ENCODE assay signal across 30 mouse cellular contexts in the genomic region with DNA sequence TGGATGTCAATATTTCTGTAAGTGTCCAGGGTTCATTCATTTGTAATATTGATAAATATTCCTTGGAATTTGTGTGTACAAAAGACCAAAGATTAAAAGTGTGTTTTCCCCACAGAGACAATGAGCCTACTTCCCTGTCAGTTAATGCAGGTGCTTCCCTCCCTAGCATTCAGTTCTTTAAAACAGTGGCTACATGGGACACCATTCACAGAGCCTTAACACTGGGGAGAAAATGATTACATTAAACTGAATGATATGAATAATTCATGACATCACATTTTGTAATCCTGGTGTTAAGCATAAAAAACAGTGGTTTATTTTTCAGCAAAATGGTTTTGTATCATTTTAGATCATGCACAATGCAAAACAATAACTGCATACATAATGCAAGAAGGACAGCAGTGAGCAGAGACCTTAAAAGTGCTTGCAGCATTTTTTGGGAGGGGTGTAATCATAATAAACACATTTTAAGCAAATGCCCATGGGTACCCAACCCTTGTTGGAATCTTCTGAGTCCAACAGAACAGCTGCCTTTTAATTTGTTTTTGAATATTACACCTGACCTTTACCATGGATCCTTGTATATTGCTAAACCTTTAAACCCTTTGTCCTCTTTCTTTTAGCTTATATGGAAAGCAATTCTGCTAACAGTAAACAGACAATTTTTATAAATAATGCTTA.
DNase-seq lines count a peak whose midpoint lies in the region; ATAC-seq lines count a peak whose summit lies in the region.
"Had no signal": no experiment of that assay in that cellular context is flagged by ENCODE, and none has a peak within 500 bp of the region (broad histone marks: within the 10 kb centered on the region; RNA-seq: fewer than 3 reads in every experiment).

No protein-coding gene starts in this region.

- H3K36me3 ChIP-seq in hindbrain, embryonic 11.5 days (ENCODE audit: control insufficient read depth, insufficient read depth, low read length): no peaks in the 10 kb centered on the region
- no peaks in the 10 kb centered on the region for H3K36me3 ChIP-seq in hindbrain, embryonic 16.5 days (ENCODE audit: control insufficient read depth, insufficient read depth, low read length)
- no peaks in the 10 kb centered on the region for H3K36me3 ChIP-seq in neural tube, embryonic 14.5 days (ENCODE audit: control insufficient read depth, insufficient read depth, low read length)
- no peaks in the 10 kb centered on the region for H3K36me3 ChIP-seq in neural tube, embryonic 15.5 days
- no peaks in the 10 kb centered on the region for H3K36me3 ChIP-seq in midbrain, embryonic 14.5 days (ENCODE audit: control insufficient read depth, insufficient read depth, low read length)
- H3K36me3 ChIP-seq: heart, embryonic 12.5 days; kidney, embryonic 15.5 days; limb, embryonic 12.5 days; liver, embryonic 15.5 days had no signal

- DNase-seq in hindbrain, embryonic 11.5 days (ENCODE audit: low spot score): no peak
- peak; percentile 37 for DNase-seq in midbrain, embryonic 14.5 days
- no peak for DNase-seq in gastrocnemius, postnatal 36 days
- DNase-seq in frontal cortex, postnatal 14 days (ENCODE audit: low spot score in 2 of 2): no peak
- DNase-seq: adrenal gland, adult 2 months; adrenal gland, postnatal 36 days; B cell, adult 2 months; cerebellum, adult 2 months; cerebellum, postnatal 14 days; gastrocnemius, postnatal 25 days; heart, adult 2 months; heart, postnatal 4 days; kidney, adult 18-20 months; kidney, postnatal 25 days; lung, embryonic 14.5 days; lung, postnatal 14 days; right cerebral cortex, adult 18-20 months; spleen, adult 18-20 months; thymus, postnatal 14 days had no signal

- no peak overlapping the region for H3K4me2 ChIP-seq in hindbrain, embryonic 11.5 days (replicated peaks; ENCODE audit: low read depth, low read length)
- H3K4me2 ChIP-seq in hindbrain, embryonic 16.5 days (ENCODE audit: low read length): no peak overlapping the region
- no peak overlapping the region for H3K4me2 ChIP-seq in neural tube, embryonic 14.5 days (ENCODE audit: low read depth, low read length)
- no peak overlapping the region for H3K4me2 ChIP-seq in neural tube, embryonic 15.5 days
- H3K4me2 ChIP-seq in midbrain, embryonic 14.5 days (ENCODE audit: low read length): no peak overlapping the region
- H3K4me2 ChIP-seq: heart, embryonic 12.5 days; kidney, embryonic 15.5 days; limb, embryonic 12.5 days; liver, embryonic 15.5 days; lung, embryonic 14.5 days had no signal

- no peak overlapping the region for H3K4me3 ChIP-seq in hindbrain, embryonic 11.5 days (ENCODE audit: low read depth, low read length)
- H3K4me3 ChIP-seq in hindbrain, embryonic 16.5 days (ENCODE audit: low read length): no peak overlapping the region
- H3K4me3 ChIP-seq in neural tube, embryonic 14.5 days (ENCODE audit: low read depth, low read length): no peak overlapping the region
- no peak overlapping the region for H3K4me3 ChIP-seq in neural tube, embryonic 15.5 days (replicated peaks)
- no peak overlapping the region for H3K4me3 ChIP-seq in midbrain, embryonic 14.5 days (replicated peaks; ENCODE audit: low read depth, low read length)
- H3K4me3 ChIP-seq: erythroblast, embryonic 14.5 days; heart, adult 2 months; heart, embryonic 12.5 days; kidney, embryonic 15.5 days; left cerebral cortex, adult 2 months; limb, embryonic 12.5 days; liver, embryonic 15.5 days had no signal

- no peaks in the 10 kb centered on the region for H3K27me3 ChIP-seq in hindbrain, embryonic 11.5 days (ENCODE audit: control insufficient read depth, insufficient read depth, low read length)
- no peaks in the 10 kb centered on the region for H3K27me3 ChIP-seq in hindbrain, embryonic 16.5 days (replicated peaks; ENCODE audit: control insufficient read depth, insufficient read depth, low read length)
- H3K27me3 ChIP-seq in neural tube, embryonic 14.5 days (ENCODE audit: control insufficient read depth, insufficient read depth, low read length): no peaks in the 10 kb centered on the region
- H3K27me3 ChIP-seq in neural tube, embryonic 15.5 days (replicated peaks): no peaks in the 10 kb centered on the region
- H3K27me3 ChIP-seq in midbrain, embryonic 14.5 days (ENCODE audit: control insufficient read depth, insufficient read depth, low read length): no peaks in the 10 kb centered on the region
- H3K27me3 ChIP-seq: heart, embryonic 12.5 days; kidney, embryonic 15.5 days; limb, embryonic 12.5 days; liver, embryonic 15.5 days had no signal

- intact Hi-C loops in gastrocnemius, postnatal 36 days (cut with DNase I): no loop called here

- ATAC-seq in hindbrain, embryonic 11.5 days (ENCODE audit: low FRiP score): peak; percentile 66
- no peak; the same call in 1 of the 2 replicates for ATAC-seq in hindbrain, embryonic 16.5 days
- ATAC-seq in neural tube, embryonic 14.5 days (ENCODE audit: low read depth): peak; percentile 42; the same call in 1 of the 2 replicates
- ATAC-seq in neural tube, embryonic 15.5 days (ENCODE audit: low FRiP score): no peak
- ATAC-seq in midbrain, embryonic 14.5 days (ENCODE audit: low FRiP score, low TSS enrichment): peak; percentile 62; the same call in 1 of the 2 replicates
- ATAC-seq: activated CD4-positive, CD25-positive, alpha-beta regulatory T cell, adult 4 months; inflammation-experienced regulatory T-cells, adult 6 months had no signal

- H3K27ac ChIP-seq in hindbrain, embryonic 11.5 days (ENCODE audit: low read depth, low read length): no peak overlapping the region
- H3K27ac ChIP-seq in hindbrain, embryonic 16.5 days (ENCODE audit: low read depth, low read length): no peak overlapping the region
- H3K27ac ChIP-seq in neural tube, embryonic 14.5 days (ENCODE audit: low read depth, low read length): no peak overlapping the region
- H3K27ac ChIP-seq in neural tube, embryonic 15.5 days (replicated peaks): no peak overlapping the region
- peak overlapping the region; percentile 68 for H3K27ac ChIP-seq in midbrain, embryonic 14.5 days (replicated peaks; ENCODE audit: low read depth, low read length)
- H3K27ac ChIP-seq: heart, adult 2 months; kidney, embryonic 15.5 days; left cerebral cortex, adult 2 months; limb, embryonic 12.5 days; liver, embryonic 15.5 days had no signal

- H3K9me3 ChIP-seq in hindbrain, embryonic 11.5 days (ENCODE audit: control insufficient read depth, low read length): no peaks in the 10 kb centered on the region
- H3K9me3 ChIP-seq in hindbrain, embryonic 16.5 days (ENCODE audit: control insufficient read depth, low read length): no peaks in the 10 kb centered on the region
- no peaks in the 10 kb centered on the region for H3K9me3 ChIP-seq in neural tube, embryonic 14.5 days (ENCODE audit: control insufficient read depth, low read length)
- no peaks in the 10 kb centered on the region for H3K9me3 ChIP-seq in neural tube, embryonic 15.5 days (replicated peaks)
- H3K9me3 ChIP-seq in midbrain, embryonic 14.5 days (ENCODE audit: control insufficient read depth, low read length): no peaks in the 10 kb centered on the region
- H3K9me3 ChIP-seq: heart, embryonic 12.5 days; kidney, embryonic 15.5 days; limb, embryonic 12.5 days; liver, embryonic 15.5 days had no signal

- no peaks in the 10 kb centered on the region for H3K4me1 ChIP-seq in hindbrain, embryonic 11.5 days (replicated peaks; ENCODE audit: control insufficient read depth, insufficient read depth, low read length)
- no peaks in the 10 kb centered on the region for H3K4me1 ChIP-seq in hindbrain, embryonic 16.5 days (ENCODE audit: control insufficient read depth, insufficient read depth, low read depth, low read length)
- peaks cover 9% of the 10 kb centered on the region; the same call in 1 of the 2 replicates for H3K4me1 ChIP-seq in neural tube, embryonic 14.5 days (ENCODE audit: control insufficient read depth, insufficient read depth, low read length)
- H3K4me1 ChIP-seq in neural tube, embryonic 15.5 days: no peaks in the 10 kb centered on the region
- H3K4me1 ChIP-seq in midbrain, embryonic 14.5 days (ENCODE audit: control insufficient read depth, insufficient read depth, low read length): peaks cover 18% of the 10 kb centered on the region
- H3K4me1 ChIP-seq: heart, embryonic 12.5 days; kidney, embryonic 15.5 days; limb, embryonic 12.5 days; liver, embryonic 15.5 days had no signal

- no peak overlapping the region for H3K9ac ChIP-seq in hindbrain, embryonic 11.5 days (ENCODE audit: low read depth, low read length)
- no peak overlapping the region for H3K9ac ChIP-seq in hindbrain, embryonic 16.5 days (ENCODE audit: low read depth, low read length)
- H3K9ac ChIP-seq in neural tube, embryonic 14.5 days (replicated peaks; ENCODE audit: low read depth, low read length): no peak overlapping the region
- no peak overlapping the region for H3K9ac ChIP-seq in neural tube, embryonic 15.5 days (replicated peaks)
- H3K9ac ChIP-seq in midbrain, embryonic 14.5 days (replicated peaks; ENCODE audit: low read length): no peak overlapping the region; the same call in 1 of the 2 replicates
- H3K9ac ChIP-seq: heart, embryonic 12.5 days; kidney, embryonic 15.5 days; limb, embryonic 12.5 days; liver, embryonic 15.5 days; lung, embryonic 14.5 days had no signal

Comparison
In these comparisons a context has a peak if more than half of its experiments do, and no peak if none do; other contexts are left out.
1. ATAC-seq: peak in hindbrain, embryonic 11.5 days (single experiment), neural tube, embryonic 14.5 days (single experiment) and midbrain, embryonic 14.5 days (single experiment); none in hindbrain, embryonic 16.5 days (single experiment) and neural tube, embryonic 15.5 days (single experiment).